Mouse (Mus musculus) small intestine, adult 10 weeks (tissue): Measurements from ENCODE around the gene Atxn1l. TPM values are rescaled to one million over a fixed set of nuclear protein-coding genes. Genes with fewer than 3 reads are reported as not detected.

Experiments used
- polyA plus RNA-seq: library from polyadenylated mRNA; stranded (reverse); fragments of 350-450 nt; fragmentation: Illumina TruSeq; extraction: RNeasy Lipid Tissue Mini Kit (QIAGEN cat#74804); gene quantifications from one replicate; pipeline ENCODE4 v1.2.3, GENCODE M21; 2014; ENCODE audit warnings: low replicate concordance

The Atxn1l gene
- polyA plus RNA-seq = 9.9 TPM

GRCm38 (mm10) chr8:109737237-109738048, at the start of gene Atxn1l:
Gene Atxn1l (minus strand): TSS chr8:109737739.

GRCm38 (mm10) chr8:109778280-109778977, 40.9 kb upstream of the Atxn1l start, which contains the start of gene Ap1g1:
Gene Ap1g1 (plus strand): TSS chr8:109778554.

GRCm38 (mm10) chr8:109705320-109706075, 32.0 kb downstream of the Atxn1l start, which contains the start of gene Zfp821:
Gene Zfp821 (plus strand): TSS chr8:109705546.

GRCm38 (mm10) chr8:109693146-109693900, 44.2 kb downstream of the Atxn1l start, which contains the start of gene Ist1:
Gene Ist1 (minus strand): TSS chr8:109693260.

Other genes starting within 250 kb of the Atxn1l start
- not detected for gene Pmfbp1, start 243.7 kb downstream of the Atxn1l start, polyA plus RNA-seq
- 2.3 TPM for gene Dhx38, start 171.9 kb downstream of the Atxn1l start, polyA plus RNA-seq
- gene Txnl4b, start 171.8 kb downstream of the Atxn1l start, polyA plus RNA-seq = 13.7 TPM
- gene Hp, start 158.6 kb downstream of the Atxn1l start, polyA plus RNA-seq = not detected
- 1.7 TPM for gene Dhodh, start 129.1 kb downstream of the Atxn1l start, polyA plus RNA-seq
- gene Pkd1l3, start 123.2 kb downstream of the Atxn1l start, polyA plus RNA-seq = not detected
- gene Ist1, start 44.5 kb downstream of the Atxn1l start, polyA plus RNA-seq = 82.0 TPM
- 0.74 TPM for gene Zfp821, start 32.2 kb downstream of the Atxn1l start, polyA plus RNA-seq
- gene Ap1g1, start 40.8 kb upstream of the Atxn1l start, polyA plus RNA-seq = 182 TPM
- gene Phlpp2, start 130.8 kb upstream of the Atxn1l start, polyA plus RNA-seq = 36.3 TPM
- 33.7 TPM for gene Marveld3, start 224.5 kb upstream of the Atxn1l start, polyA plus RNA-seq